14 mouse cellular contexts compared by ENCODE assay signal in the genomic region with DNA sequence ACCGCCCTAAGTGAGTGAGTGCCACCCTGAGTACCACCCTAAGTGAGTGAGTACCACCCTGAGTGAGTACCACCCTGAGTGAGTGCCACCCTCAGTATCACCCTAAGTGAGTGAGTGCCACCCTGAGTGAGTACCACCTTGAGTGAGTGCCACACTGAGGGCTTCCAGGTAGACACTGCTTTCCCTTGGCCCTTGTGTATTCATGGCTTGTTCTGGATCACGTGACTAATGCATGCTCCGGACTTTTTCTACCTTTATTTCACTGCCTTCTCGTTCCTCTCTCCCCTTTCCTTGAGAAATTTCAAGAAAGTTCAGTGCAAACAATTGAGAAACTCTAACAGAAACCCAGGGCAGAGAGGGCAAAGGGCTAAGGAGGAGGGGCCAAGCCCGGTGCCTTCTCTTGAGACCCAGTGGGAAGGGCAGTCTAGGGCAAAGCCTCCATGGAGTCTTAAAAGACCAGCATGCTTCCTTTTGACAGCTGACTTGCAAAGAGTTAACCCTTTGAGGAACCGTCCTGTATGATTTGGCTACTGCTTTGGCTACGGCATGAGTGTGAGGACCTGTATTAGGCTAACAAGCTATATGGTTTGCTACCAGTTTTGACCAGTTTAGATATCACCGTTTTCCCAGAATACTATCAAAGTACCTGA.
A peak's percentile ranks its signal among the peaks of the same experiment; 100 is the strongest.
DNase-seq lines count a peak whose midpoint lies in the region; ATAC-seq and TF ChIP-seq lines count a peak whose summit lies in the region.
"Had no signal": no experiment of that assay in that cellular context is flagged by ENCODE, and none has a peak within 500 bp of the region (broad histone marks: within the 10 kb centered on the region; RNA-seq: fewer than 3 reads in every experiment).

No protein-coding gene starts in this region.

- no peak for TF ChIP-seq POLR2A in small intestine, adult 2 months (IDR thresholded peaks at IDR 0.05; ENCODE audit: low read depth, low read length)

- no peak for TF ChIP-seq CTCF in forebrain, postnatal 0 days (IDR thresholded peaks at IDR 0.05; ENCODE audit: low read depth)
- TF ChIP-seq CTCF in small intestine, adult 2 months (IDR thresholded peaks at IDR 0.05; ENCODE audit: extremely low read depth, insufficient read length, insufficient replicate concordance, low read depth, low read length) = no peak
- TF ChIP-seq CTCF in layer of hippocampus, adult 2 months (conservative IDR thresholded peaks at IDR 0.05) = no peak

- H3K9ac ChIP-seq in forebrain, postnatal 0 days = no peak overlapping the region
- no peak overlapping the region for H3K9ac ChIP-seq in forebrain, embryonic 15.5 days (replicated peaks)
- H3K9ac ChIP-seq: liver, embryonic 14.5 days; neural tube, embryonic 13.5 days had no signal

- no peak overlapping the region for H3K4me2 ChIP-seq in forebrain, postnatal 0 days (ENCODE audit: low read depth)
- H3K4me2 ChIP-seq in forebrain, embryonic 15.5 days (replicated peaks) = no peak overlapping the region
- H3K4me2 ChIP-seq: neural tube, embryonic 13.5 days had no signal

- H3K4me1 ChIP-seq in forebrain, embryonic 10.5 days = peaks cover 41% of the 10 kb centered on the region
- H3K4me1 ChIP-seq in forebrain, postnatal 0 days (ENCODE audit: insufficient read depth) = peaks cover 13% of the 10 kb centered on the region
- H3K4me1 ChIP-seq in forebrain, embryonic 15.5 days = peaks cover 34% of the 10 kb centered on the region
- H3K4me1 ChIP-seq in small intestine, adult 2 months (ENCODE audit: control insufficient read depth, insufficient read depth, insufficient read length, low read length) = peaks cover 16% of the 10 kb centered on the region; the same call in 1 of the 2 replicates

- no peaks in the 10 kb centered on the region for H3K27me3 ChIP-seq in forebrain, embryonic 10.5 days (ENCODE audit: poor library complexity, severe bottlenecking)
- H3K27me3 ChIP-seq in forebrain, postnatal 0 days (ENCODE audit: insufficient read depth, low read length) = peaks cover under 1% of the 10 kb centered on the region; the same call in 1 of the 2 replicates
- no peaks in the 10 kb centered on the region for H3K27me3 ChIP-seq in forebrain, embryonic 15.5 days
- H3K27me3 ChIP-seq in small intestine, adult 2 months (ENCODE audit: control insufficient read depth, insufficient read depth, low read length) = no peaks in the 10 kb centered on the region
- H3K27me3 ChIP-seq: neural tube, embryonic 13.5 days had no signal

- no peaks in the 10 kb centered on the region for H3K9me3 ChIP-seq in forebrain, embryonic 10.5 days
- H3K9me3 ChIP-seq in forebrain, postnatal 0 days (ENCODE audit: low read length) = no peaks in the 10 kb centered on the region
- no peaks in the 10 kb centered on the region for H3K9me3 ChIP-seq in forebrain, embryonic 15.5 days
- H3K9me3 ChIP-seq: neural tube, embryonic 13.5 days had no signal

- DNase-seq in forebrain, embryonic 10.5 days (ENCODE audit: extremely low spot score, low spot score) = no peak
- DNase-seq in forebrain, postnatal 0 days = no peak
- DNase-seq in lung, postnatal 36 days = peak; percentile 7
- DNase-seq in lung, postnatal 10 days = no peak
- no peak for DNase-seq in T-cell, adult 2 months (ENCODE audit: low spot score)
- no peak for DNase-seq in layer of hippocampus, adult 2 months (ENCODE audit: low spot score in 2 of 2)
- DNase-seq: adrenal gland, postnatal 25 days; cerebellum, adult 11 months; gastrocnemius, postnatal 25 days; heart, postnatal 10 days had no signal

- no peak for ATAC-seq in forebrain, postnatal 0 days
- no peak for ATAC-seq in forebrain, embryonic 15.5 days (replicated peaks)

- WGBS in forebrain, embryonic 10.5 days = 59% methylated on average over 8 of the region's 8 CpGs
- 53% methylated on average over 8 of the region's 8 CpGs for WGBS in forebrain, postnatal 0 days
- 54% methylated on average over 8 of the region's 8 CpGs for WGBS in forebrain, embryonic 15.5 days
- 33% methylated on average over 8 of the region's 8 CpGs for WGBS in small intestine, adult 2 months

- no peak overlapping the region for H3K4me3 ChIP-seq in forebrain, embryonic 10.5 days
- H3K4me3 ChIP-seq in forebrain, postnatal 0 days (ENCODE audit: low read depth, low read length) = no peak overlapping the region
- H3K4me3 ChIP-seq in forebrain, embryonic 15.5 days = no peak overlapping the region
- no peak overlapping the region for H3K4me3 ChIP-seq in small intestine, adult 2 months (ENCODE audit: low read depth, low read length)
- no peak overlapping the region for H3K4me3 ChIP-seq in layer of hippocampus, adult 2 months
- H3K4me3 ChIP-seq: neural tube, embryonic 13.5 days had no signal

- H3K36me3 ChIP-seq in forebrain, embryonic 10.5 days (replicated peaks) = no peaks in the 10 kb centered on the region
- H3K36me3 ChIP-seq in forebrain, postnatal 0 days (ENCODE audit: insufficient read depth) = no peaks in the 10 kb centered on the region
- no peaks in the 10 kb centered on the region for H3K36me3 ChIP-seq in forebrain, embryonic 15.5 days
- H3K36me3 ChIP-seq in small intestine, adult 2 months (ENCODE audit: control insufficient read depth, insufficient read depth, low read length) = no peaks in the 10 kb centered on the region
- H3K36me3 ChIP-seq: neural tube, embryonic 13.5 days had no signal

- peak overlapping the region; percentile 69; the same call in 1 of the 2 replicates for H3K27ac ChIP-seq in forebrain, embryonic 10.5 days
- no peak overlapping the region for H3K27ac ChIP-seq in forebrain, postnatal 0 days (ENCODE audit: low read depth, low read length)
- H3K27ac ChIP-seq in forebrain, embryonic 15.5 days (replicated peaks) = peak overlapping the region; percentile 74
- H3K27ac ChIP-seq in small intestine, adult 2 months (ENCODE audit: insufficient read depth, low read depth, low read length) = peak overlapping the region; percentile 29; the same call in 1 of the 2 replicates
- H3K27ac ChIP-seq in layer of hippocampus, adult 2 months = no peak overlapping the region
- H3K27ac ChIP-seq: liver, embryonic 14.5 days; neural tube, embryonic 13.5 days had no signal

Comparison
In these comparisons a context has a peak if more than half of its experiments do, and no peak if none do; other contexts are left out.
1. H3K27ac ChIP-seq: peak in forebrain, embryonic 10.5 days (single experiment), forebrain, embryonic 15.5 days (single experiment) and small intestine, adult 2 months (single experiment); none in forebrain, postnatal 0 days (single experiment) and layer of hippocampus, adult 2 months (single experiment).